Mouse (Mus musculus) C2C12 (cell line): ENCODE results near the gene Shtn1.

Experiments used
- CEBPB ChIP-seq: IDR thresholded peaks from one replicate; pipeline ENCODE4 v1.6.1; 2011; ENCODE audit warnings: low read depth, mild to moderate bottlenecking, control low read depth, moderate library complexity
- CTCF ChIP-seq: IDR thresholded peaks from one replicate; pipeline ENCODE4 v1.5.1; 2011; ENCODE audit not compliant: control insufficient read depth, insufficient read depth, insufficient read length
- FOSL1 ChIP-seq: IDR thresholded peaks from one replicate; pipeline ENCODE4 v1.8.0; 2011; ENCODE audit warnings: mild to moderate bottlenecking, low read length; ENCODE audit not compliant: poor library complexity, insufficient read depth, severe bottlenecking
- MAX ChIP-seq: IDR thresholded peaks from one replicate; pipeline ENCODE4 v1.6.1; 2011; ENCODE audit warnings: mild to moderate bottlenecking, control low read depth
- MYOD1 ChIP-seq: IDR thresholded peaks from one replicate; pipeline ENCODE4 v1.6.1; 2011; ENCODE audit warnings: low read depth; ENCODE audit not compliant: control insufficient read depth, insufficient read length
- USF1 ChIP-seq: IDR thresholded peaks from one replicate; pipeline ENCODE4 v1.6.1; 2011; ENCODE audit warnings: low read depth, mild to moderate bottlenecking, control low read depth, moderate library complexity

DNA sequence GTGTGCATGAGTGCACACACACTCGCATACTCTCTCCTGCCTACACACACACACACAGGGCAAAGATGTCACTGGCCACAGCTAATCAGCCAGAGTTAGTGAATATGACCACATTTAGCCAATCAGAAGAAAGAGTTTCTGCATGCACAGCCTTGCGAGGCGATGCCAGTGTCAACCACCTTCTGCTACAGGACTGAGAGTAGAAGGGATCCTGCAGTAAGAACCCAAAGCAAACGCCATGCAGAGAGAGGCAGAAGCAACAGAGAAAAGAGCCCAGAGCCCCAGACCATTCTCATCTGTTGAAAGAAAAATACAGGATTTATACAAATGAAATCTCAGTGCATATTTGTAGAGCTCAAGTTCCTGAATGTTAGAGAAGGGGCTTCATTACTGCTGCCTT lies 37.1 kb downstream of the Shtn1 start:
- TF ChIP-seq MAX: no peak
- TF ChIP-seq USF1: no peak
- TF ChIP-seq CTCF: no peak
- no peak for TF ChIP-seq CEBPB
- TF ChIP-seq FOSL1: no peak
- no peak for TF ChIP-seq MYOD1
